Mouse (Mus musculus): ENCODE results near the gene Desi1. TPM values are rescaled to one million over a fixed set of nuclear protein-coding genes. Genes with fewer than 3 reads are reported as not detected.

Desi1 gene
- polyA plus RNA-seq, 1 experiment = 22.7 TPM

DNA sequence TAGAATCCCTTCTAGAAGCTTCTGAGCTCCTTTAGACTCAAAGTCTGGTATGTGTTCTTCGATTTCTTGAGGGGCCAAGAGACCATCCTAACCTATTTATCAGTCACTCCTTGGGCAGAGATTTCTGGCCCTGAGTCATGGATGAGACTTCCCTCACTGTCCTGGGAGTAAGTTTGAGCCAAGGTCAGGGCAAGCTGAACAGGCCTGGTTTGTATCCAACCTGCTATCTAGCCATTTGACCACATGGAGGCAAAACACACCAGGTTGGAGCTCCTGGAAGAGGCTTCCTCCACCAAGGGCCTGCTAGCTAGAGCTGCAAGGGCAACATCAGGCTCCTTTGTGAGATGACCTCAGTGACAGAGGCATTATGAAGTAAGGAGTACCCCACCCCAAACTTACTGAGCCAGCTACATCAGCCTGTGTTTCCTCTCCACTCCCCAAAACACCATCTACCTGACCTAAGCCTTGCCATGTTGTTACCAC lies 25.1 kb upstream of the Desi1 start, which contains the start of gene 4930407I10Rik:
TSS of gene 4930407I10Rik (plus strand) at position 433 of the 483 bp plus-strand sequence.
- TF ChIP-seq POLR2A (IDR thresholded peaks at IDR 0.05; ENCODE audit: borderline replicate concordance, control insufficient read depth, low read depth, low read length) (no peak), CTCF (IDR thresholded peaks at IDR 0.05; ENCODE audit: control insufficient read depth, insufficient read depth, low read length) (no peak)
- 54% methylated on average over 1 of the region's 1 CpGs for WGBS
- H3K27ac ChIP-seq (ENCODE audit: control insufficient read depth, insufficient read depth, low read depth, low read length, poor library complexity) = no peak within 1 kb of the TSS
- no peaks in the 10 kb centered on the region for H3K4me1 ChIP-seq (ENCODE audit: control insufficient read depth, insufficient read depth, low read length)
- no peak within 1 kb of the TSS for H3K4me3 ChIP-seq (replicated peaks; ENCODE audit: control insufficient read depth, low read depth, low read length)

GRCm38 (mm10) chr15:82052544-82052943 lies 18.9 kb upstream of the Desi1 start:
- TF ChIP-seq CTCF (IDR thresholded peaks at IDR 0.05; ENCODE audit: control insufficient read depth, insufficient read depth, low read length) (no peak), POLR2A (IDR thresholded peaks at IDR 0.05; ENCODE audit: borderline replicate concordance, control insufficient read depth, low read depth, low read length) (no peak)
- Histone ChIP-seq H3K4me1 (ENCODE audit: control insufficient read depth, insufficient read depth, low read length) (no peaks in the 10 kb centered on the region), H3K4me3 (replicated peaks; ENCODE audit: control insufficient read depth, low read depth, low read length) (no peak overlapping the region), H3K27ac (ENCODE audit: control insufficient read depth, insufficient read depth, low read depth, low read length, poor library complexity) (no peak overlapping the region)
- 58% methylated on average over 5 of the region's 5 CpGs for WGBS

DNA sequence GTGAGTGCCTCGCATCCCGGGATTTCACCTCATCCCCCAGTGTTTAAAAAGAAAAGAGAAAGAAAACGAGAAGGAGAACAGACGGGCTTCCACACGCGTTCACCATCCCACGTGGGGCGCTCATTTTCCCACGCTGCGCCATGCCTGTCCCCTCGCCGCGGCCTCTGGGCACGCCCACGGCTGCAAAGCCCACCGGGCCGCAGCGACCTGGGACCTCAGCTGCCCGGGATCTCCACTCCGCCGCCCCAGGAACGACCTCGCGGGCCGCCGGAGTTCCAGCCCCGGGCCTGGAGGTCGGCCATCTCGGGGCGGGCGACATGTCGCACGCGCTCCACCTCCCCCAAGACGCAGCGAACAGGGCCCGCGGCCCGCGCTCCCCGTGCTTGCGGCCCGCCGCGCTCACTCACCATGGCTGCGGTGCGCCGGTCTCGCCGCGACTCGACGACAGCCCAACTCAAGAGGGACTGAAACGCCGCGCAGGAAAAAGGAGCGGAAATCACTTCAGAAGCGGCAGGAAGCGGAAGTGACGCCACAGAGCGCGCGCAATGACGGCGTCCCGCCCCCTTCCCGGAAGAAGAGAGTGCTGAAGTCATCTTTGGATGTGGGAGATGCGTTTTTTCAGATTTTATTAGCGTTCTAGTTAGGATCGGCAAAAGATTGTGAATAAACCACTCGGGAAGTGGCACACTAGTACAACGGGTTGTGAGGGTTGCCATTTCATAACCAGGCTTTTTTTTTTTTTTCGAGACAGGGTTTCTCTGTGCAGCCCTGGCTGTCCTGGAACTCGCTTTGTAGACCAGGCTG lies 13.6 kb upstream of the Desi1 start, which contains the start of gene Snu13:
TSS of gene Snu13 (minus strand) at position 519 of the 804 bp plus-strand sequence.
- H3K27ac ChIP-seq (ENCODE audit: control insufficient read depth, insufficient read depth, low read depth, low read length, poor library complexity) = peak within 1 kb of the TSS; percentile 92
- H3K4me3 ChIP-seq (replicated peaks; ENCODE audit: control insufficient read depth, low read depth, low read length) = peak within 1 kb of the TSS; percentile 88
- no peak for TF ChIP-seq CTCF (IDR thresholded peaks at IDR 0.05; ENCODE audit: control insufficient read depth, insufficient read depth, low read length)
- peak; percentile 69; the same call in 1 of the 2 replicates for TF ChIP-seq POLR2A (IDR thresholded peaks at IDR 0.05; ENCODE audit: borderline replicate concordance, control insufficient read depth, low read depth, low read length)
- H3K4me1 ChIP-seq (ENCODE audit: control insufficient read depth, insufficient read depth, low read length) = no peaks in the 10 kb centered on the region; the same call in 1 of the 2 replicates
- under 1% methylated on average over 74 of the region's 74 CpGs for WGBS

GRCm38 (mm10) chr15:82046246-82046891 lies 12.7 kb upstream of the Desi1 start:
- WGBS = 1% methylated on average over 26 of the region's 26 CpGs
- Histone ChIP-seq H3K27ac (ENCODE audit: control insufficient read depth, insufficient read depth, low read depth, low read length, poor library complexity) (peak overlapping the region; percentile 24; the same call in 1 of the 2 replicates), H3K4me1 (ENCODE audit: control insufficient read depth, insufficient read depth, low read length) (no peaks in the 10 kb centered on the region; the same call in 1 of the 2 replicates), H3K4me3 (replicated peaks; ENCODE audit: control insufficient read depth, low read depth, low read length) (peak overlapping the region; percentile 88)
- no peak for TF ChIP-seq POLR2A (IDR thresholded peaks at IDR 0.05; ENCODE audit: borderline replicate concordance, control insufficient read depth, low read depth, low read length)

DNA sequence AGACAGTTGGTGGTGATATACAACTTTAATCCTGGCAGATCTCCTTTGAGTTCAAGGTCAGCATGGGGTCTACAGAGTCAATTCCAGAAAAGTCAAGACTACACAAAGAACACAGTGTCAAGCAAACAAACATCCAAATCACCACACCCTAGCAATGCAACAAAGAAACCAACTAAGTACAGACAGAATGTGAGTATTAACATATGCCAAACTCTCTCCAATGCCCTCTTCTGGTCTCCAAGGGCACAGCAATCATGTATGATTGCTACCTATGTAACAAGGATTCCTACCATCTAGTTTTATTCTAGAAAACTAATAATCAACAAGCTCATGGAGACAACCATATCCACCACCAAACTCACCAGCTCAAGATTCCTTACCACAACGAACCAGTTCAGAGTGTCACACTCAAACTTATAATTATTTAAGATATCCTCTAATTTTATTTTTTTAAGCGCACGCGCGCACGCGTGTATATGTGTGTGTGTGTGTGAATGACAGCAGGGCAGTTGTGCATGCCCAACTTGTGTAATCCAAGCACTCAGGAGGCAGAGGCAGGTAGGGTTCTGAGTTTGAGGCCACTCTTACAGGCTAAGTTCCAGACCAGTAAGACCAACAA lies 10.6 kb upstream of the Desi1 start:
- TF ChIP-seq CTCF (IDR thresholded peaks at IDR 0.05; ENCODE audit: control insufficient read depth, insufficient read depth, low read length) (no peak), POLR2A (IDR thresholded peaks at IDR 0.05; ENCODE audit: borderline replicate concordance, control insufficient read depth, low read depth, low read length) (no peak)

DNA sequence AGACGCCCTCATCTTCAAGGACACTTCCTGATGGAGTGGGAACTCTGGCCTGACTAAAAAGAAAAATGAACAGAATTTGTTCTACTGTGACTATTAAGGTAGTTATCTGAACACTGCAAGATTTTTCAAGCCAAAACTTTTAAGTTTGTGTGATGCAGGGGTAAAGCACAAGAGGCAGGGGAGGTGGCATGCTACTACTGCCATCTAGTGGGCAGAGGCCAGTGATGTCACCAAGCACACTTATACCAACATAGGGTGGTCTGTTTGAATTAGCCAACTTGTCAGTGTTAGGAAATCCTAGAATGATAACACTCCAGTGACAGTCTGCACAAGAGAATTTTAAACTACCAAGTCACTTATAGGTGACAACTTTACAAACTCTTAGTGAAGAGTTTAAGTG lies 7.0 kb upstream of the Desi1 start:
- no peak overlapping the region for H3K27ac ChIP-seq (ENCODE audit: control insufficient read depth, insufficient read depth, low read depth, low read length, poor library complexity)
- peak; percentile 91 for TF ChIP-seq CTCF (IDR thresholded peaks at IDR 0.05; ENCODE audit: control insufficient read depth, insufficient read depth, low read length)
- no peak for TF ChIP-seq POLR2A (IDR thresholded peaks at IDR 0.05; ENCODE audit: borderline replicate concordance, control insufficient read depth, low read depth, low read length)
- 96% methylated on average over 1 of the region's 1 CpGs for WGBS
- no peaks in the 10 kb centered on the region for H3K4me1 ChIP-seq (ENCODE audit: control insufficient read depth, insufficient read depth, low read length)
- no peak overlapping the region for H3K4me3 ChIP-seq (replicated peaks; ENCODE audit: control insufficient read depth, low read depth, low read length)

More for the DNA sequence above, 10.6 kb upstream of the Desi1 start:
- Histone ChIP-seq H3K4me1 (ENCODE audit: control insufficient read depth, insufficient read depth, low read length) (no peaks in the 10 kb centered on the region; the same call in 1 of the 2 replicates), H3K4me3 (replicated peaks; ENCODE audit: control insufficient read depth, low read depth, low read length) (no peak overlapping the region), H3K27ac (ENCODE audit: control insufficient read depth, insufficient read depth, low read depth, low read length, poor library complexity) (no peak overlapping the region)
- 94% methylated on average over 7 of the region's 7 CpGs for WGBS

GRCm38 (mm10) chr15:82035904-82036689 lies 2.4 kb upstream of the Desi1 start:
- WGBS = 71% methylated on average over 12 of the region's 12 CpGs
- Histone ChIP-seq H3K4me1 (ENCODE audit: control insufficient read depth, insufficient read depth, low read length) (no peaks in the 10 kb centered on the region), H3K4me3 (replicated peaks; ENCODE audit: control insufficient read depth, low read depth, low read length) (no peak overlapping the region), H3K27ac (ENCODE audit: control insufficient read depth, insufficient read depth, low read depth, low read length, poor library complexity) (no peak overlapping the region)
- TF ChIP-seq POLR2A (IDR thresholded peaks at IDR 0.05; ENCODE audit: borderline replicate concordance, control insufficient read depth, low read depth, low read length) (no peak), CTCF (IDR thresholded peaks at IDR 0.05; ENCODE audit: control insufficient read depth, insufficient read depth, low read length) (no peak)

Data from bone marrow, adult 2 months (tissue).